Mouse (Mus musculus) intestine, embryonic 16.5 days (tissue): ENCODE measurements around the gene Mgat5. TPM values are rescaled to one million over a fixed set of nuclear protein-coding genes. Genes with fewer than 3 reads are reported as not detected.

Source experiments
- ATAC-seq: fragments of 200-750 bp; cut with Nextera tagmentation; 2 replicates; pipeline ENCODE4 v1.8.0; 2017; ENCODE audit warnings: moderate TSS enrichment, moderate library complexity
- H3K27ac ChIP-seq: fragments of 300-500 bp; sonication (generic); 2 replicates; pipeline ENCODE4 v1.5.1; 2014; ENCODE audit warnings: mild to moderate bottlenecking, low read length
- H3K27me3 ChIP-seq: fragments of 300-500 bp; sonication (generic); replicated peaks from 2 replicates; pipeline ENCODE4 v1.6.1; 2014; ENCODE audit warnings: low read length, control low read depth, mixed read lengths; ENCODE audit not compliant: control insufficient read depth, insufficient read depth
- H3K36me3 ChIP-seq: fragments of 300-500 bp; sonication (generic); 2 replicates; pipeline ENCODE4 v1.6.1; 2014; ENCODE audit warnings: low read length, control low read depth; ENCODE audit not compliant: control insufficient read depth, insufficient read depth
- H3K4me1 ChIP-seq: fragments of 300-500 bp; sonication (generic); 2 replicates; pipeline ENCODE4 v1.6.1; 2014; ENCODE audit warnings: low read length, control low read depth, mixed read lengths; ENCODE audit not compliant: control insufficient read depth, insufficient read depth
- H3K4me2 ChIP-seq: fragments of 300-500 bp; sonication (generic); 2 replicates; pipeline ENCODE4 v1.6.1; 2014; ENCODE audit warnings: low read depth, low read length, control low read depth
- H3K4me3 ChIP-seq: fragments of 300-500 bp; sonication (generic); 2 replicates; pipeline ENCODE4 v1.5.1; 2014; ENCODE audit warnings: mild to moderate bottlenecking, low read length
- H3K9ac ChIP-seq: fragments of 300-500 bp; sonication (generic); 2 replicates; pipeline ENCODE4 v1.6.1; 2014; ENCODE audit warnings: low read depth, low read length
- H3K9me3 ChIP-seq: fragments of 300-500 bp; sonication (generic); 2 replicates; pipeline ENCODE4 v1.6.1; 2016; ENCODE audit warnings: low read length, control low read depth; ENCODE audit not compliant: control insufficient read depth
- WGBS: fragments of 180-500 bp; shearing (Covaris S2); extraction: QIAGEN DNeasy Blood & Tissue Kit; methylation state at CpG from one replicate; pipeline ENCODE4 v1.1.7; 2014; 5-methylcytosine and 5-hydroxymethylcytosine counted together
- polyA plus RNA-seq: library from polyadenylated mRNA; unstranded; fragments of >200 nt; fragmentation: Nextera tagmentation; extraction: Ambion mirVana; gene quantifications from 2 replicates; pipeline ENCODE4 v1.2.1, GENCODE M21; 2015

Mgat5 gene
- polyA plus RNA-seq, 1 experiment from 2014 or later: 5.9 TPM

DNA sequence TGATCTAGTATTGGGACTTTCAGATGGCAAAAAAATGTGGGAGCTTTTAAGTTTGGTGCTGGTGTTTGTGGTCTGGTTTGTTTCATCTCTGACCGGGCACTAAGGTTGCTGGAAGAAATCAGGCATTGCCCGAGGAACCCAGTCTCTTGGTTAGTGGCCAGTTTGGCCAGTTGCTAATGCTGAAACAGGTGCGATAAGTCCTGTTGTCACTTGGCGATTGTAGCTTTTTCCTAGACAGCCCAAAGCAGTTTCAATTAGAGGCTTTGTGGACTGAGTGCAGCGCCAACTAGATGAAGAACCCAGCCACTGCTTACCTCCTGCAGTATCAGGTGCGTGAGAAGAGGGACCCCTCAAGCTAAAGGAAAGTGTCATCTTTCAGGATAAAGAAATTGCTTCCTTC lies 248.6 kb downstream of the Mgat5 start:
- Histone ChIP-seq H3K27me3 (no peaks in the 10 kb centered on the region), H3K9ac (no peak overlapping the region), H3K9me3 (no peaks in the 10 kb centered on the region), H3K4me2 (no peak overlapping the region), H3K27ac (no peak overlapping the region), H3K36me3 (peaks cover 6% of the 10 kb centered on the region), H3K4me1 (no peaks in the 10 kb centered on the region), H3K4me3 (no peak overlapping the region)
- WGBS: 90% methylated on average over 6 of the region's 6 CpGs
- no peak for ATAC-seq

DNA sequence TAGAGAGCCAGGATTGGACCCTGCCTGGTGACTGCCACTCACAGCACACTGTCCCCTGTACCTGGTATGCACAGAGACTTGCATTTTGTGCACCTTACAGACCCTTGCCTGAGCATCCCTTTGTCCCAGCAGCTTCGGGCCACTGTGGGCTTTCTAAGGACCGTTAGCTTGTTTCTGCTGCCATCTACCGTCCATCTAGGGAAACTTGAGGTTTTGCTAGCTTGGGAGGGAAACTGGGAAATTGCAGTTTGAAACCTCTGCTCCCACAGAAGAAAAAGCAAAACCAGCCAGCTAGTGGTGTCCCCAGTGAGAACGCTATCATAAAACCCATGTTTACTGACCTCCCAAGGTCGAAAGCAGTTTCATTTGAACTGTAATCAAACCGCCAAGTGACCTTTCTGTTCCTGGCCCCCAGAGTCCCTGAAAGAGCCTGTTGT lies 254.2 kb downstream of the Mgat5 start:
- ATAC-seq: peak; percentile 69
- WGBS: 12% methylated on average over 6 of the region's 6 CpGs

DNA sequence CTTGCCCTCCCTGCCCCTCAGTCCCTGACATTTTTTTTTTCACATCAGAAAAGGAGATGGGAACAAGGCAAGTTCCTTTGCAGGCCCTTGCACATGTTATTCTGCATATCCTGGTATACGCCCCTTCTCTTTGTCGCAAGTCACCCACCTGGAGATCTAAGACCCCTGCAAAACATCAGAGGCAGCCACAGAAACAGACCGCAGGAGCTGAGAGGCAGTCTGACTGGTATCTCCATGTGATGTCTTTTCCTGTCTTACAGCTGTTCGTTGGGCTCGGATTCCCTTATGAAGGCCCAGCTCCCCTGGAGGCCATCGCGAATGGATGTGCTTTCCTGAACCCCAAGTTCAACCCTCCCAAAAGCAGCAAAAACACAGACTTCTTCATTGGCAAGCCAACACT lies 254.8 kb downstream of the Mgat5 start:
- WGBS: 78% methylated on average over 7 of the region's 7 CpGs

More for the DNA sequence above, 254.2 kb downstream of the Mgat5 start:
- H3K36me3 ChIP-seq: no peaks in the 10 kb centered on the region
- H3K9ac ChIP-seq: no peak overlapping the region
- H3K9me3 ChIP-seq: no peaks in the 10 kb centered on the region
- H3K27ac ChIP-seq: no peak overlapping the region
- no peak overlapping the region for H3K4me2 ChIP-seq
- no peak overlapping the region for H3K4me3 ChIP-seq
- no peaks in the 10 kb centered on the region for H3K4me1 ChIP-seq
- no peaks in the 10 kb centered on the region for H3K27me3 ChIP-seq

DNA sequence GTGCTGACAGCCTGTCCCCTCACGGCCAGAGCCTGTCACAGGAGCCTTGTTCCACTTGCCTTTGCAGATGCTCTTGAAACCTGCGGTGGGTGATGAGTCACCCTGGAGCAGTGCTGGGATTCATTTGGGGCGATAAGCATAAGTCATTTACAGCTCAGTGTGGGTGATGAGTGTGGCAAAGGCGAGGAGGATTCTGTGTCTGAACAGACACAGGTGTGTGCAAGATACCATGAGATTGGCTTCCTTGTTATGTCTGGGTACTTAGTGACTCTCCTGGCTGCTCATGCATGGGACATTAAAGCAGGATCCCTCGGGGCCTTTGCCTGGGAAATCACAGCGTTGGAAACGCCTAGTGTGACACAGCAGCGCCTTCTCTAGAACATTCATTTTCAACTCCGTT lies 256.2 kb downstream of the Mgat5 start:
- Histone ChIP-seq H3K4me2 (no peak overlapping the region), H3K36me3 (no peaks in the 10 kb centered on the region), H3K4me1 (no peaks in the 10 kb centered on the region), H3K27me3 (no peaks in the 10 kb centered on the region), H3K9me3 (no peaks in the 10 kb centered on the region), H3K4me3 (no peak overlapping the region), H3K9ac (no peak overlapping the region), H3K27ac (no peak overlapping the region)
- WGBS: 75% methylated on average over 9 of the region's 9 CpGs
- ATAC-seq: no peak

More for the DNA sequence above, 254.8 kb downstream of the Mgat5 start:
- no peaks in the 10 kb centered on the region for H3K36me3 ChIP-seq
- no peak overlapping the region for H3K9ac ChIP-seq
- H3K27me3 ChIP-seq: no peaks in the 10 kb centered on the region
- no peak for ATAC-seq
- no peak overlapping the region for H3K4me2 ChIP-seq
- H3K4me1 ChIP-seq: no peaks in the 10 kb centered on the region
- no peaks in the 10 kb centered on the region for H3K9me3 ChIP-seq
- H3K27ac ChIP-seq: no peak overlapping the region
- no peak overlapping the region for H3K4me3 ChIP-seq

DNA sequence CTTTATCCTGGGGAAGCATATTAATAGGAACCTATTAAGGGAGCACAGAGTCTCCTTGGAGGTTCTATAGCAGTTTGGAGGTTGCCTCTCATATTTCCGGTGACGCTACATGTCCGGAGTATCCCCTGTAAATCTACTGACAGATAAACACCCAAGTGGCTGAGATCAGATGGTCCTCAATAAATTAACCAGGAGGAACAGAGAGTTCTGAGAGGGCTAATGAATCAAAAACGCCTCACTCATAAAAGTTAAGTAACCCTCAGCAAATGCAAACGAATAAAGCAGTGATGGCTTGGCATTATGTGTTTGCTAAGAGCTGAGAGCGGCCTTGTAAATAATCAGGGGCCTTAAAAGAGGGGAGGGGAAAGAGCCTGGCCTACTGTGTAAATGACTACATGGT lies 259.2 kb downstream of the Mgat5 start:
- Histone ChIP-seq H3K4me3 (no peak overlapping the region), H3K27ac (no peak overlapping the region), H3K4me1 (no peaks in the 10 kb centered on the region), H3K36me3 (peaks cover 2% of the 10 kb centered on the region; the same call in 1 of the 2 replicates), H3K9ac (no peak overlapping the region), H3K4me2 (no peak overlapping the region), H3K27me3 (no peaks in the 10 kb centered on the region), H3K9me3 (no peaks in the 10 kb centered on the region)
- WGBS: 57% methylated on average over 6 of the region's 6 CpGs
- ATAC-seq: no peak

DNA sequence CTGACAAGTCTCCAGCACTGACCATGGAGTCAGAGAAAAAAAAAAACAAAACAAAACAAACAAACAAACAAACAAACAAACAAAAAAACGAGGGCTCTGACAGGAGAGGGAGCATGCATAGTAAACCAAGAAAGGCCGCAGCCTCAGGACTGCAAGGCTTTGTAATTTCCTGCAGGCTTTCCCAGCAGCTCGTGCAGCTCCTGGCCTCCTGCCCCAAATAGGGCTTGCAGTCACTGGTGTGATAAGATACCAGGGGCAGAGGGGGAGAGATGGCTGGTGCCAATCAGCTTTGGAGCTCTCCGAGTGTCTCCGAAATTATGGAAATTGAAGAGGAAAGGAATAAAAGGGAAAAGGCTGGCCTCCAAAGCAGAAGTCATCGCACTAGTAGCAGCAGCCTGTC lies 260.5 kb downstream of the Mgat5 start:
- no peak for ATAC-seq
- no peak overlapping the region for H3K9ac ChIP-seq
- 61% methylated on average over 6 of the region's 6 CpGs for WGBS
- no peak overlapping the region for H3K4me3 ChIP-seq
- no peak overlapping the region for H3K27ac ChIP-seq
- H3K4me2 ChIP-seq: no peak overlapping the region
- H3K4me1 ChIP-seq: no peaks in the 10 kb centered on the region
- no peaks in the 10 kb centered on the region for H3K9me3 ChIP-seq
- peaks cover 2% of the 10 kb centered on the region; the same call in 1 of the 2 replicates for H3K36me3 ChIP-seq
- no peaks in the 10 kb centered on the region for H3K27me3 ChIP-seq

DNA sequence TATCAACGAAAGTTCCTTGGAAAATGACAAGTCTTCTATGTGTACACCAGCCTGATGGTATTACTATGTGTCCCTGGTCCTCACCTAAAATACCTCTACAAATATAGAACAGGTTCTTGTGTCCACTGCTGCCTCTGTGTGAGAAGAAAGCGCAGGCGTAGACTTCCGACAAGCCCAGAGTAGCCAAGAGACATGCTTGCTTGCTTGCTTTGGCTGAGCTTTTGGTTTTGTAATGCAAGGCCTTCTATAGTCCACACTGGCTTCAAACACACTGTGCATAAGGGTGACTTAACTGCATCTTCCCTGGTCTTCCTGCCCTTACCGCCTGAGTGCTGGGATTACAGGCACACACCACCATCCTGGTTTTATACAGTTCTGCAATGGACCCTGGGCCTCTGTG lies 262.4 kb downstream of the Mgat5 start:
- ATAC-seq: no peak
- WGBS: 97% methylated on average over 5 of the region's 5 CpGs
- H3K27me3 ChIP-seq: no peaks in the 10 kb centered on the region

DNA sequence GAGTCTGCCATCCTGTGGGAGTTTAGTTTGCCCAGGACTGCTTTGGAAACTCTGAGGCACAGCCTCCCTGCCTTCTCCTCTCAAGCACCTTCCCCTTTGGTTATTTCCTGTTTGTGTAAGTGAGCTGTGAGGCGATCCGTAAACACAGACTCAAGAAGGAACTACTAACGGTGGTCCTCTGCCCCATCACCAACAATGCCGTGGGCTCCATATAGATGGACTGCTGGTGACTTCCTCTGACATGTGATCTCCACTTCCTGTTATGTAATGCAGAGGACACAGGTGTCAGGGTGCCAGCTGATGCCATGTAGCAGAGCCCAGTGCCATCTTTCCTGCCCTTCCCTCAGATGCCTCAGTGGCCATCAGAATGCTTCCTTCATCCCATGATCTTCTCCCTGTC lies 265.4 kb downstream of the Mgat5 start:
- H3K36me3 ChIP-seq: peaks cover 2% of the 10 kb centered on the region; the same call in 1 of the 2 replicates
- no peaks in the 10 kb centered on the region for H3K4me1 ChIP-seq
- H3K27me3 ChIP-seq: no peaks in the 10 kb centered on the region
- H3K4me2 ChIP-seq: no peak overlapping the region
- 69% methylated on average over 4 of the region's 4 CpGs for WGBS
- no peaks in the 10 kb centered on the region for H3K9me3 ChIP-seq
- ATAC-seq: no peak
- H3K27ac ChIP-seq: no peak overlapping the region
- H3K9ac ChIP-seq: no peak overlapping the region
- no peak overlapping the region for H3K4me3 ChIP-seq

More for the DNA sequence above, 262.4 kb downstream of the Mgat5 start:
- Histone ChIP-seq H3K27ac (no peak overlapping the region), H3K4me1 (no peaks in the 10 kb centered on the region), H3K9ac (no peak overlapping the region), H3K36me3 (peaks cover 2% of the 10 kb centered on the region; the same call in 1 of the 2 replicates), H3K4me2 (no peak overlapping the region), H3K9me3 (no peaks in the 10 kb centered on the region), H3K4me3 (no peak overlapping the region)

DNA sequence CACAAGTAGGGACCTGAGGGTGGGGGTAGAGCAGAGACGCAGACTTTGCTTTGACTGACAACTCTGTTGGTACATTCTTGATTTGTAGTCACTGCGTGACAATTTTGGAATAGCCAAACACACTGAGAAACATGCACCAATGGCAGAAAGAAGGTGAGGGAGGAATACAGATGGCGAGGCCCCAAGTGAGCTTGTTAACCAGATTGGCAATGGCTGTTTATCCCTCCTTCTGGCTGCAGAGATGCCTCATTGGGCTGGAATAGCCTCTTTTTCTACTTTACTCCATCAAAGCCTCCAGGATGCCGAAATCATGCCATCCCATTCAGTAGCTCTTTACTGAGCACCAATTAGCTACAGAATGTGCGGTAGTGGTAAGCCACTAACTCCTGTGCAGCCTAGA lies 270.9 kb downstream of the Mgat5 start:
- WGBS: 92% methylated on average over 5 of the region's 5 CpGs
- Histone ChIP-seq H3K4me1 (no peaks in the 10 kb centered on the region), H3K36me3 (no peaks in the 10 kb centered on the region; the same call in 1 of the 2 replicates), H3K27me3 (no peaks in the 10 kb centered on the region), H3K9ac (no peak overlapping the region), H3K9me3 (no peaks in the 10 kb centered on the region), H3K4me2 (no peak overlapping the region), H3K4me3 (no peak overlapping the region), H3K27ac (no peak overlapping the region)
- ATAC-seq: no peak

DNA sequence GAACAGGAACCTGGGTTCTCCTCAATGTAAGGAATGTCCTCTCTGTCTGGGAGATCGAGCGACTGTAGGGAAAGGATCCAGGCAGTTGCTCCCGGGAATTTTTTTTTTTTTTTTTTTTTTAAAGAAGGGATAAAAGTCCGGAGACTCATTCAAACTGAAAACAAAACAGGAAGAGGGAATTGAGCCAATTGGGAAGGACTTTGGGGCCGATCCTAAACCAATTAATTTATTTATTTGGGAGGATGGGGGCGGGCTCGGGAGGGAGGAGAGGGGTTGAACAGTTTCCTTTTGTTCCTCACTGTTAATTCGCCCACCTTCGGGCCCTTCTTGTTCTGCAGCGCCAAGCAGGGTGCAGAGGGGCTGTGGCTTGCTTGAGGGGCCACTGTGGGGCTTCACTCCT lies 278.1 kb downstream of the Mgat5 start:
- Histone ChIP-seq H3K9ac (no peak overlapping the region), H3K4me2 (no peak overlapping the region), H3K27ac (no peak overlapping the region), H3K36me3 (0 out of 2 replicates have a peak, but pooled peaks cover 3% of the 10 kb centered on the region), H3K4me3 (no peak overlapping the region), H3K27me3 (no peaks in the 10 kb centered on the region), H3K9me3 (no peaks in the 10 kb centered on the region), H3K4me1 (no peaks in the 10 kb centered on the region)
- WGBS: 76% methylated on average over 10 of the region's 10 CpGs
- no peak for ATAC-seq
